Mouse (Mus musculus) lung, postnatal 0 days (tissue): ENCODE measurements around the gene Gipc2.

Experiments used
- CTCF ChIP-seq: IDR thresholded peaks from 2 replicates; pipeline ENCODE4 v1.5.1; 2016; ENCODE audit warnings: antibody characterized with exemption, mild to moderate bottlenecking
- EP300 ChIP-seq: IDR thresholded peaks from 2 replicates; pipeline ENCODE4 v1.6.1; 2016; ENCODE audit warnings: antibody characterized with exemption, mild to moderate bottlenecking, control low read depth

DNA sequence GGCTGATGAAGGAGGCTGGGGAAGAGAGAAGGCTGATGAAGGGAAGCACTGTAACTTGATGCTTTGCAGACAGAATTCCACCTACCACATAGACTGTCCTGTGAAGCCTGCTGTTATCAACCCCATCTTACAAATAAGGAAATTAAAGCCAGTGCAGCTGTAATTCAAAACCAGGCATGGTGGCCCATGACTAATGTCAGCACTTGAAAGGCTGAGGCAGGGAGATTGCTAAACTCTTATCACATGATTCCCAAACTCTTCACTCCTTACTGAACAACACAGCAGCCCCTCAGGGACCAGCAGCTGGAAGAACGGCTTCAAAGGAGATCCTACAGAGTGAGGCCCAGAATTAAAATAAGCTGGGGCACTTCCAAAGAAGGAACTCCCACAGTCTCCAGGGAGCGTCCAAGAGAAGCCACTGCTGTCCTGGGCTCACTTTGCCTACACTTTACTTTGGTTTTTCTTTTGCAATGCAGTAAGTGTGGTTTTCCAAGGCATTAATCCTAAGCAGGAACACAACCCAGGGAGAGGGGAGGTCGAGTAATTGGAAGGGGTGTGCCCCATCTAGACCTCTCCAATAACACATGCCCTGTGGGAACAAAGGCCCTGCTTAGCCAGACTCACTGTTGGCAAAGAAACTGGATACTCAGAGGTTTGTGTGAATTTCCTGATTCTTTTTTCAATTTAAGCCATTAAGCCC, 57.3 kb downstream of the Gipc2 start:
- TF ChIP-seq CTCF: no peak
- TF ChIP-seq EP300: no peak
